Mouse (Mus musculus) G1E (cell line): ENCODE measurements around the gene Btbd11. TPM values are rescaled to one million over a fixed set of nuclear protein-coding genes. Genes with fewer than 3 reads are reported as not detected.

Experiments
- ATAC-seq: 2 replicates; pipeline ENCODE4 v1.8.0; 2016; ENCODE audit warnings: mild to moderate bottlenecking; ENCODE audit not compliant: insufficient number of reproducible peaks, poor library complexity, low FRiP score, severe bottlenecking; ENCODE audit errors: extremely low read depth
- DNase-seq: peaks from one replicate; pipeline ENCODE4 v3.0.0; 2012; ENCODE audit warnings: low spot score
- H3K27me3 ChIP-seq: 2 replicates; pipeline ENCODE4 v1.6.1; 2012; ENCODE audit warnings: mild to moderate bottlenecking, low read length, inconsistent platforms; ENCODE audit not compliant: insufficient read depth
- H3K36me3 ChIP-seq: replicated peaks from 2 replicates; pipeline ENCODE3; 2012; ENCODE audit warnings: mild to moderate bottlenecking, inconsistent platforms
- H3K4me1 ChIP-seq: 2 replicates; pipeline ENCODE4 v1.6.1; 2012; ENCODE audit warnings: low read depth, low read length, inconsistent platforms, mixed read lengths; ENCODE audit not compliant: insufficient read depth
- H3K4me3 ChIP-seq: 2 replicates; pipeline ENCODE4 v1.5.1; 2012; ENCODE audit warnings: low read depth, mild to moderate bottlenecking, inconsistent platforms, low read length, moderate library complexity, mixed read lengths
- H3K9me3 ChIP-seq: replicated peaks from 2 replicates; pipeline ENCODE4 v1.6.1; 2012; ENCODE audit warnings: inconsistent platforms
- CTCF ChIP-seq: IDR thresholded peaks from 2 replicates; pipeline ENCODE4 v1.5.1; 2012; ENCODE audit warnings: low read depth, low read length, inconsistent platforms, mixed read lengths
- GATA1 ChIP-seq: IDR thresholded peaks from 2 replicates; pipeline ENCODE4 v1.6.1; 2012; ENCODE audit warnings: borderline replicate concordance, low read length, inconsistent platforms, mixed read lengths
- GATA2 ChIP-seq: IDR thresholded peaks from 2 replicates; pipeline ENCODE4 v1.6.1; 2012; ENCODE audit warnings: low read depth, low read length, inconsistent platforms, borderline replicate concordance
- POLR2AphosphoS5 ChIP-seq: IDR thresholded peaks from 2 replicates; pipeline ENCODE4 v1.6.1; 2012; ENCODE audit warnings: low read depth, low read length, inconsistent platforms; ENCODE audit not compliant: insufficient replicate concordance
- TAL1 ChIP-seq: conservative IDR thresholded peaks from 2 replicates; pipeline ENCODE4 v1.6.1; 2012; ENCODE audit warnings: low read depth, low read length, inconsistent platforms, mixed read lengths
- polyA plus RNA-seq: library from polyadenylated mRNA; stranded (reverse); fragments of >175 nt; gene quantifications from 2 replicates; pipeline ENCODE4 v1.2.3, GENCODE M21; 2012
- total RNA-seq, 2 experiments: library from RNA; stranded (forward) in 1 of 2; stranded (reverse) in 1 of 2; fragments of 200-1000 nt in 1 of 2; fragments of >200 nt in 1 of 2; fragmentation: Nextera tagmentation in 1 of 2; gene quantifications; 2 replicates each; pipeline ENCODE4 v1.2.3; 2014 to 2017

Gene Btbd11
- total and polyA plus RNA-seq, 3 experiments, result 0.16 TPM; not detected in 2

DNA sequence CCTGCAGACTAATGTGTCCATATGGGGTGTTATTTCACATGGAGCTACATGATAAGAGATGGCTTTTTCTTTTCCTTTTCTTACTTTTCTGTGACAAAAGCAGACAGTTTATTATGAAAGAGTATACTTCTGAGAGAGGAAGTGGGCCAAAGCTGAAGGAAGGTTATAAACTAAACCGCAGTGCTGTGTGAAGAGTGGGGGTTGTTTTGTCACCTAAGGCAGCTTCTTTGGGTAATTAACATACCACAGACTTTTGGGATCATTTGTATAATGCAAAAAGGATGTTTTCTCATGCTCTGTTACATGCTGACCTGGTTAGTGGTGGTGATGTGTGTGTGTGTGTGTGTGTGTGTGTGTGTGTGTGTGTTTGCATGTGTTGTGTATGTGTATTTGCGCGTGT is 24.5 kb downstream of the Btbd11 start:
- Histone ChIP-seq H3K4me1 (no peaks in the 10 kb centered on the region), H3K9me3 (peaks cover 49% of the 10 kb centered on the region), H3K27me3 (no peaks in the 10 kb centered on the region), H3K36me3 (no peaks in the 10 kb centered on the region), H3K4me3 (no peak overlapping the region)
- no peak for TF ChIP-seq GATA2
- no peak for TF ChIP-seq CTCF
- TF ChIP-seq GATA1, result no peak
- no peak for TF ChIP-seq TAL1
- TF ChIP-seq POLR2AphosphoS5, result no peak
- no peak for ATAC-seq
- DNase-seq, result no peak

DNA sequence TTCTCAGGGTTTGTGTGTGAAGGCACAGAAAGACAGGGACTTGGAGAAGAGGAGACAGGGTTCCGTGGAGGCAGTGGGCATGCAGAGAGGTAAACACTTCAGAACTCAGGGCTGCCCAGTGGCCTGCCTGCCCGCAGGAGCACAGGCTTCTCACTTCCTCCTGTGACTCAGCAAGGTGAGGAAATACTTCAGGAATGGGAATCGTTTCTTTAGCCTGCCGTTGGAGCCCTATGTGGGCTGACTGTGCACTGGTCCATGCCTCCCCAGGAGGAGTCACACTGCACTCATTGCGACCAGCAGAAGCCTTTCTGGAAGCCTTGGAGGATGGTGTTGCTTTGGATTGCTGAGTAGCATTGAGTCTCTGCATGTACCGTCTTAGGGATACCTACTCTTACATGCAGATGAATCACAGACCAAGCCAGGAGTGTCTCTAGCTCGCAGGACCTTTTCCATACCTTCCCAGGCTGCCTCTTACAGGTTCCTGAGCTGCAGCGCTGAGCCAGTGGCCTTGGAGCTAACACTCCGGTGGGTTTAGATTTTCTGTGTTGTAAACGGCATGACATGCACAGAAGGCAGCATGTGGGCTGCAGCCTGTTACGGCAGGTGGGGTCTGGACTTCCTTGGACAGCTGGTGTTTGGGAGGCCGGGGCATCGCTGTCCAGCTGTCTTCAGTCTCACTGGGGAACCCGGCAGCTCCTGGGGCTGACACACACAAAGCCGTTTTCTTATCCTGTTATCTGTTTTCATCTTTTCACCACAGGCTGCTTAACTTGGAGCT is 34.4 kb downstream of the Btbd11 start:
- H3K9me3 ChIP-seq, result peaks cover 50% of the 10 kb centered on the region
- H3K27me3 ChIP-seq, result no peaks in the 10 kb centered on the region
- H3K36me3 ChIP-seq, result no peaks in the 10 kb centered on the region
- no peak overlapping the region for H3K4me3 ChIP-seq
- no peak for ATAC-seq
- TF ChIP-seq GATA2, result no peak
- no peak for TF ChIP-seq POLR2AphosphoS5
- TF ChIP-seq GATA1, result no peak
- no peak for TF ChIP-seq CTCF
- TF ChIP-seq TAL1, result no peak
- no peak for DNase-seq
- H3K4me1 ChIP-seq, result no peaks in the 10 kb centered on the region

DNA sequence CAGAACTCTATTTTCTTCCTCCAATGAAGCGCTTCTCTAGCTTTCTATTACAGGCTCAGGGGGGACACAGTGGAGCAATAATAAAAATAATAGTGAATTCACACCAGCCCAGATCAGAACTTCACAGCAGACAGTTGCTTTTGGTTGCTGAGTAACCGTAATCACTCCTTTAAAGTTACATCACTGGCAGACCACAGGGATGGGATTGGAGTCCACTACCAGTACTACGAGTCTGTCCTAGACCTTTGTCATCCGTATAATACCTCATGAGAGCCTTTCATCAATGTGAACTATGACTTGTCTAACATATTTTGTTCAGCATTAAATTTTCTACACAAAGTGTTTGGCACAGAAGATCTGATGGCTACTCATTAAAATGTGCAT is 35.0 kb downstream of the Btbd11 start:
- Histone ChIP-seq H3K4me1 (no peaks in the 10 kb centered on the region), H3K27me3 (no peaks in the 10 kb centered on the region), H3K36me3 (no peaks in the 10 kb centered on the region), H3K4me3 (no peak overlapping the region), H3K9me3 (peaks cover 56% of the 10 kb centered on the region)
- DNase-seq (no peak), ATAC-seq (no peak)
- TF ChIP-seq GATA2 (no peak), POLR2AphosphoS5 (no peak), TAL1 (no peak), GATA1 (no peak), CTCF (no peak)

DNA sequence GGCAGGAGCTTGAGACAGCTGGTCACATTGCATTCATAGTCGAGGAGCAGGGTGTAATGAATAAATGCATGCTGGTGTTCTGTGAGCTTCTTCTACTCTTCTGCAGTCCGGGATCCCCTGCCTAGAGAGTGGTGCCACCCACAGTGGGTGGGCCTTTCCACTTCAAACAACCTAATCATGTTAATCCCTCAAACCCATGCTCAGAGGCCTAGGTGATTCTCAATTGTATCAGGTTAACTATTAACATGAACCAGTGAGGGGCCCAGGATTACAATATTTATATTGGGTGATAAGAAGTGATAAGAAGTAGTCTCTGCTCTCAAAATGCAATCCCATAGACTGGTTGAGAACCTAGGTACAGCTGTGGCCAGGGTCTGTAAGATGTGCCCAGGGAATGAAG is 39.1 kb downstream of the Btbd11 start:
- TF ChIP-seq POLR2AphosphoS5 (no peak), GATA1 (no peak), TAL1 (no peak), CTCF (no peak), GATA2 (no peak)
- no peaks in the 10 kb centered on the region for H3K27me3 ChIP-seq
- DNase-seq (no peak), ATAC-seq (no peak)
- peaks cover 70% of the 10 kb centered on the region for H3K9me3 ChIP-seq
- H3K4me1 ChIP-seq, result no peaks in the 10 kb centered on the region
- H3K4me3 ChIP-seq, result no peak overlapping the region
- no peaks in the 10 kb centered on the region for H3K36me3 ChIP-seq

DNA sequence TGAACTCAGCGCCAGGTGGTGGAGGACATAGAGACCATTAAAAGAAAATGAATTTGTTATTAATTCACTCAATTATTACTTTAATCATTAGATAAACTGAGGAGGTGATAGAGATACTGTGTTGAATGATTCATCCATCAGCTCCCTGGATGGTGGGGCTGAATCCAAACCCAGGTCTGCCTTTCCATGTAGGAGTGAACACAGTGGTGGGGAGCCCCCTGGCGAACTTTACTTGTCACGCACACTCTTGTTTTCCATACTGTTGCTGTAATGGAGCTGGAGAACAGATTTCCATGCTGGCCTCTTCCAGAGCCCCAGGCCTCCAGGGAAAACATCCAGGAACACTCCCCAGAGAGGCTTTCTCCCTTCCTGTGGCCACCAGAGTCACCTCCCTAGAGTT is 50.6 kb downstream of the Btbd11 start:
- no peak overlapping the region for H3K4me3 ChIP-seq
- TF ChIP-seq GATA1 (no peak), TAL1 (no peak), GATA2 (no peak), CTCF (no peak)
- no peaks in the 10 kb centered on the region for H3K4me1 ChIP-seq
- H3K27me3 ChIP-seq, result no peaks in the 10 kb centered on the region
- ATAC-seq, result no peak
- no peak for DNase-seq
- peaks cover 45% of the 10 kb centered on the region for H3K9me3 ChIP-seq
- no peaks in the 10 kb centered on the region for H3K36me3 ChIP-seq

DNA sequence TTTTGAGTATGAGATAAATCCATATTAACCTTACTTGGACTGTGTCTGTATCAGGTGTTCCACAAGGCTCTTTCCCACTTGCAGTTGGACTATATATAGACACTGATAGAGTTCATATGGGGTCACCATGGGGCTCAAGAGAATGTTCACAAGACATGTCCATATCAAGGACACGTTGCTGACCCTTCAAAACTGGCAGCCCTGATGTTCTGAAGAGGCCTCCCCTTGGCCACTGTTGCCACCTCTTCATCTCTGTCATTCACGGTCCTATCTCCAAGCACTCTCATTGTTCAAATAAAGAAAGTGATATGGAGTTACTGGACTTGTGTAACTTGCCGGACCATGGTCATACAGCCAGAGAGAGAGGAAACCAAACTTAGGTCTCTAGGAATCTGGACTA is 56.8 kb downstream of the Btbd11 start:
- DNase-seq (no peak), ATAC-seq (no peak)
- Histone ChIP-seq H3K9me3 (peaks cover 59% of the 10 kb centered on the region), H3K36me3 (no peaks in the 10 kb centered on the region), H3K4me1 (no peaks in the 10 kb centered on the region), H3K27me3 (no peaks in the 10 kb centered on the region), H3K4me3 (no peak overlapping the region)
- no peak for TF ChIP-seq POLR2AphosphoS5
- no peak for TF ChIP-seq GATA1
- TF ChIP-seq TAL1, result no peak
- no peak for TF ChIP-seq CTCF
- TF ChIP-seq GATA2, result no peak

DNA sequence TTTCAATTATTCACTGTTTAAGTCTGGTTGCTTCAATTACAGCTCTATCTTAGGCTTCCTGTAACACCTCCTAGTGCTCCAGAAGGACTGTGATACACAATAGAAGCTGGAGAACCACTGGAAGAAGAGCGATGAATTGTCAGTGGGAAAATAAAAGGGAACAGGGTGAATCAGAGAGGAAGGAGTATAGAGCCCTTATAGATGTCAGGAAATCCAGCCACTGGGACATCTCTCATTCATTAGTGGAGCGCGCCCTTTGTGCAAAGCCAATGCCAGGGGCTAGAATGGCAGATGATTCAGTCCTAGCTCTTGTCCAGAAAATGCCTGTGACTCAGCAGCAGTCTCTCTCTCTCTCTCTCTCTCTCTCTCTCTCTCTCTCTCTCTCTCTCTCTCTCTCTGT is 59.3 kb downstream of the Btbd11 start:
- Histone ChIP-seq H3K4me3 (no peak overlapping the region), H3K36me3 (no peaks in the 10 kb centered on the region), H3K4me1 (no peaks in the 10 kb centered on the region), H3K27me3 (no peaks in the 10 kb centered on the region), H3K9me3 (peaks cover 70% of the 10 kb centered on the region)
- ATAC-seq (no peak), DNase-seq (no peak)
- TF ChIP-seq GATA2 (no peak), GATA1 (no peak), CTCF (no peak), TAL1 (no peak), POLR2AphosphoS5 (no peak)
